Mouse (Mus musculus) olfactory bulb, adult 2 months (tissue): ENCODE measurements around the gene Zfp839.

ENCODE experiments used
- CTCF ChIP-seq: fragments of 200-500 bp; IDR thresholded peaks from 2 replicates; pipeline ENCODE4 v1.5.1; 2012; ENCODE audit warnings: low read depth, mild to moderate bottlenecking, low read length, moderate library complexity; ENCODE audit not compliant: insufficient read depth
- POLR2A ChIP-seq: fragments of 200-500 bp; IDR thresholded peaks from 2 replicates; pipeline ENCODE4 v1.6.1; 2012; ENCODE audit warnings: mild to moderate bottlenecking, low read depth, low read length, moderate library complexity; ENCODE audit not compliant: insufficient read depth

DNA sequence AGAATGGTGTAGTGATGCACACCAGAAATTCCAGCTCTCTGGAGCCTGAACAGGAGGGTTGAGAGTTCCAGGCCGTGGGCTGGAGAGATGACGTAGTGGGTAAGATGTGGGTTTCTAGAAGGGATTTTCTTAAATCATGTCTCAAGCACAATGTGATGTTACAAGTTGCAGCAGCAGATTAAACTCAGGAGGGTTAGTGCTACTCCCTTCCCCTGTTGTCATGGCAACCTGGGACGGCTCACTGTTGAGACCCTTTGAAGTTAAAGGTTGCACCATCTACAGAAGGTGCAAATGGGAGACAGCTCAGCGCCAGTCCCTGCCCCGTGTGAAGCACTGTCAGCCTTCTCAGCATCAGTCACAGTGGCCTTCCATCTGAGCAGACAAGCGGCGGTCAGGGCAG, 11.2 kb downstream of the Zfp839 start:
- TF ChIP-seq POLR2A, result no peak
- TF ChIP-seq CTCF, result no peak
